Mouse (Mus musculus) neural tube, embryonic 11.5 days (tissue): ENCODE measurements at regions not wholly inside any gene's neighbourhood (a gene's known extent, or its start where the extent isn't known, plus 50 kb on each side); places are given as distances from the start of the nearest gene placed in this dataset.
"Not testable (repeated sequence)": the region's sequence is repeated elsewhere in the genome, so short reads cannot be mapped to it uniquely, and the experiment has no call there.

Source experiments
- ATAC-seq: fragments of 200-750 bp; cut with Nextera tagmentation; 2 replicates; pipeline ENCODE4 v1.8.0; 2017; ENCODE audit warnings: moderate number of reproducible peaks, mild to moderate bottlenecking, moderate TSS enrichment, moderate library complexity; ENCODE audit not compliant: insufficient read depth, low FRiP score, low TSS enrichment
- DNase-seq: peaks from one replicate; pipeline ENCODE4 v3.0.0-alpha.2; 2015; ENCODE audit warnings: low spot score
- H3K27ac ChIP-seq: fragments of 300-500 bp; sonication (generic); 2 replicates; pipeline ENCODE4 v1.5.1; 2014; ENCODE audit warnings: low read depth, mild to moderate bottlenecking, low read length
- H3K27me3 ChIP-seq: fragments of 300-500 bp; sonication (generic); 2 replicates; pipeline ENCODE4 v1.6.1; 2014; ENCODE audit warnings: mild to moderate bottlenecking, low read length, mixed read lengths; ENCODE audit not compliant: control insufficient read depth, insufficient read depth
- H3K36me3 ChIP-seq: fragments of 300-500 bp; sonication (generic); 2 replicates; pipeline ENCODE4 v1.6.1; 2014; ENCODE audit warnings: mild to moderate bottlenecking, low read length, moderate library complexity, mixed read lengths; ENCODE audit not compliant: control insufficient read depth, insufficient read depth
- H3K4me1 ChIP-seq: fragments of 300-500 bp; sonication (generic); 2 replicates; pipeline ENCODE4 v1.6.1; 2014; ENCODE audit warnings: low read length, mixed read lengths; ENCODE audit not compliant: control insufficient read depth, insufficient read depth
- H3K4me2 ChIP-seq: fragments of 300-500 bp; sonication (generic); 2 replicates; pipeline ENCODE4 v1.6.1; 2014; ENCODE audit warnings: low read depth, mild to moderate bottlenecking, moderate library complexity
- H3K4me3 ChIP-seq: fragments of 300-500 bp; sonication (generic); 2 replicates; pipeline ENCODE4 v1.5.1; 2014; ENCODE audit warnings: low read depth, low read length
- H3K9ac ChIP-seq: fragments of 300-500 bp; sonication (generic); 2 replicates; pipeline ENCODE4 v1.6.1; 2014; ENCODE audit warnings: mild to moderate bottlenecking, low read length
- H3K9me3 ChIP-seq: fragments of 300-500 bp; sonication (generic); 2 replicates; pipeline ENCODE4 v1.6.1; 2016; ENCODE audit warnings: low read length; ENCODE audit not compliant: control insufficient read depth
- WGBS: fragments of 180-500 bp; shearing (Covaris S2); extraction: QIAGEN DNeasy Blood & Tissue Kit; methylation state at CpG from one replicate; pipeline ENCODE4 v1.1.7; 2014; 5-methylcytosine and 5-hydroxymethylcytosine counted together

GRCm38 (mm10) chr2:116526203-116526602, 352.3 kb upstream of the Tmco5 start:
- WGBS, result 77% methylated on average over 1 of the region's 3 CpGs
- not testable (repeated sequence) for H3K4me2 ChIP-seq, ATAC-seq

GRCm38 (mm10) chr2:116536453-116536852, 342.0 kb upstream of the Tmco5 start:
- H3K4me3 ChIP-seq, result no peak overlapping the region
- no peak overlapping the region for H3K27ac ChIP-seq
- no peaks in the 10 kb centered on the region for H3K4me1 ChIP-seq
- 92% methylated on average over 1 of the region's 1 CpGs for WGBS
- H3K4me2 ChIP-seq, result no peak overlapping the region
- H3K27me3 ChIP-seq, result no peaks in the 10 kb centered on the region
- no peak for ATAC-seq
- DNase-seq, result no peak
- no peaks in the 10 kb centered on the region; the same call in 1 of the 2 replicates for H3K9me3 ChIP-seq
- no peaks in the 10 kb centered on the region for H3K36me3 ChIP-seq
- H3K9ac ChIP-seq, result no peak overlapping the region

More at GRCm38 (mm10) chr2:116526203-116526602, 352.3 kb upstream of the Tmco5 start:
- not testable (repeated sequence) for H3K27me3 ChIP-seq, H3K27ac ChIP-seq, DNase-seq, H3K4me3 ChIP-seq, H3K4me1 ChIP-seq, H3K9me3 ChIP-seq, H3K36me3 ChIP-seq, H3K9ac ChIP-seq

- Histone ChIP-seq H3K27ac (no peak overlapping the region), H3K4me1 (no peaks in the 10 kb centered on the region), H3K36me3 (no peaks in the 10 kb centered on the region), H3K4me3 (no peak overlapping the region), H3K4me2 (no peak overlapping the region), H3K9ac (no peak overlapping the region), H3K27me3 (no peaks in the 10 kb centered on the region), H3K9me3 (no peaks in the 10 kb centered on the region)
- ATAC-seq, result no peak
- DNase-seq, result no peak
These were observed 319.1 kb upstream of the Tmco5 start for GRCm38 (mm10) chr2:116559350-116559749.

GRCm38 (mm10) chr2:116583989-116584388, 294.5 kb upstream of the Tmco5 start:
- Histone ChIP-seq H3K9me3 (no peaks in the 10 kb centered on the region), H3K4me2 (no peak overlapping the region), H3K36me3 (no peaks in the 10 kb centered on the region), H3K4me1 (no peaks in the 10 kb centered on the region), H3K4me3 (no peak overlapping the region), H3K27me3 (no peaks in the 10 kb centered on the region), H3K9ac (no peak overlapping the region), H3K27ac (no peak overlapping the region)
- 34% methylated on average over 2 of the region's 2 CpGs for WGBS
- no peak for DNase-seq
- no peak for ATAC-seq

GRCm38 (mm10) chr2:116586203-116586959, 292.1 kb upstream of the Tmco5 start:
- DNase-seq (no peak), ATAC-seq (peak; percentile 23; the same call in 1 of the 2 replicates)
- no peak overlapping the region for H3K9ac ChIP-seq
- H3K36me3 ChIP-seq, result no peaks in the 10 kb centered on the region
- 84% methylated on average over 11 of the region's 11 CpGs for WGBS
- no peaks in the 10 kb centered on the region for H3K4me1 ChIP-seq
- no peak overlapping the region for H3K27ac ChIP-seq
- no peaks in the 10 kb centered on the region for H3K9me3 ChIP-seq
- no peak overlapping the region for H3K4me3 ChIP-seq
- no peak overlapping the region for H3K4me2 ChIP-seq
- no peaks in the 10 kb centered on the region for H3K27me3 ChIP-seq

- no peak overlapping the region for H3K4me3 ChIP-seq
- H3K9me3 ChIP-seq, result no peaks in the 10 kb centered on the region
- no peak for DNase-seq
- no peak for ATAC-seq
- WGBS, result 86% methylated on average over 5 of the region's 5 CpGs
- no peaks in the 10 kb centered on the region for H3K4me1 ChIP-seq
- H3K27ac ChIP-seq, result no peak overlapping the region
- H3K4me2 ChIP-seq, result no peak overlapping the region
- no peak overlapping the region for H3K9ac ChIP-seq
- H3K27me3 ChIP-seq, result no peaks in the 10 kb centered on the region
- no peaks in the 10 kb centered on the region for H3K36me3 ChIP-seq
These were observed 272.6 kb upstream of the Tmco5 start for GRCm38 (mm10) chr2:116605869-116606268.

GRCm38 (mm10) chr2:116639935-116640334, 238.6 kb upstream of the Tmco5 start:
- ATAC-seq (no peak), DNase-seq (no peak)
- Histone ChIP-seq H3K4me2 (no peak overlapping the region), H3K9ac (no peak overlapping the region), H3K27ac (no peak overlapping the region), H3K4me1 (no peaks in the 10 kb centered on the region), H3K36me3 (no peaks in the 10 kb centered on the region), H3K4me3 (no peak overlapping the region), H3K9me3 (no peaks in the 10 kb centered on the region), H3K27me3 (no peaks in the 10 kb centered on the region)
- WGBS, result 83% methylated on average over 5 of the region's 5 CpGs

GRCm38 (mm10) chr2:116652106-116652505, 226.4 kb upstream of the Tmco5 start:
- no peak overlapping the region for H3K9ac ChIP-seq
- ATAC-seq (no peak), DNase-seq (no peak)
- no peak overlapping the region for H3K27ac ChIP-seq
- no peak overlapping the region for H3K4me2 ChIP-seq
- WGBS, result 91% methylated on average over 6 of the region's 6 CpGs
- H3K27me3 ChIP-seq, result no peaks in the 10 kb centered on the region
- H3K36me3 ChIP-seq, result no peaks in the 10 kb centered on the region
- no peak overlapping the region for H3K4me3 ChIP-seq
- H3K9me3 ChIP-seq, result no peaks in the 10 kb centered on the region
- no peaks in the 10 kb centered on the region for H3K4me1 ChIP-seq

GRCm38 (mm10) chr2:116685756-116686155, 192.7 kb upstream of the Tmco5 start:
- no peak overlapping the region for H3K9ac ChIP-seq
- DNase-seq (no peak), ATAC-seq (no peak)
- H3K4me1 ChIP-seq, result no peaks in the 10 kb centered on the region
- no peaks in the 10 kb centered on the region for H3K27me3 ChIP-seq
- no peak overlapping the region for H3K4me2 ChIP-seq
- no peak overlapping the region for H3K27ac ChIP-seq
- no peaks in the 10 kb centered on the region for H3K36me3 ChIP-seq
- H3K9me3 ChIP-seq, result no peaks in the 10 kb centered on the region
- 82% methylated on average over 4 of the region's 4 CpGs for WGBS
- no peak overlapping the region for H3K4me3 ChIP-seq
